Comparison of ENCODE assay signal across 22 mouse cellular contexts in genomic region chr5:118639117-118639707, GRCm38 (mm10).
DNase-seq lines count a peak whose midpoint lies in the region; ATAC-seq and TF ChIP-seq lines count a peak whose summit lies in the region.
"Had no signal": no experiment of that assay in that cellular context is flagged by ENCODE, and none has a peak within 500 bp of the region (broad histone marks: within the 10 kb centered on the region; RNA-seq: fewer than 3 reads in every experiment).

No protein-coding gene starts in this region.

- intact Hi-C loops in left cerebral cortex, postnatal 14 days (cut with DNase I), result no loop called here

- no peak overlapping the region for H3K4me3 ChIP-seq in forebrain, postnatal 0 days (ENCODE audit: low read depth, low read length)
- H3K4me3 ChIP-seq in forebrain, embryonic 13.5 days, result no peak overlapping the region
- no peak overlapping the region for H3K4me3 ChIP-seq in midbrain, embryonic 15.5 days
- H3K4me3 ChIP-seq: heart, adult 2 months; heart, embryonic 13.5 days had no signal

- DNase-seq in forebrain, postnatal 0 days, result peak; percentile 50
- peak; percentile 52 to 58 for DNase-seq in left cerebral cortex, postnatal 14 days (ENCODE audit: low spot score in 2 of 2)
- no peak for DNase-seq in left cerebral cortex, adult 8-10 months (ENCODE audit: low spot score in 2 of 2)
- DNase-seq in NIH3T3 (ENCODE audit: low read depth), result peak; percentile 69
- DNase-seq in telencephalon, adult 2 months (ENCODE audit: low read depth, low spot score), result peak; percentile 44
- DNase-seq: adrenal gland, postnatal 10 days; cerebellum, adult 9-10 months; gastrocnemius, postnatal 36 days; heart, adult 2 months; heart, postnatal 14 days; layer of hippocampus, adult 9-11 months; left cerebral cortex, postnatal 4 days; midbrain, embryonic 14.5 days; thymus, adult 2 months; thymus, postnatal 4 days had no signal

- 41% methylated on average over 5 of the region's 5 CpGs for WGBS in forebrain, postnatal 0 days
- WGBS in forebrain, embryonic 13.5 days, result 61% methylated on average over 5 of the region's 5 CpGs
- 58% methylated on average over 5 of the region's 5 CpGs for WGBS in midbrain, embryonic 15.5 days

- no peak overlapping the region for H3K27ac ChIP-seq in forebrain, postnatal 0 days (ENCODE audit: low read depth, low read length)
- H3K27ac ChIP-seq in forebrain, embryonic 13.5 days, result no peak overlapping the region
- H3K27ac ChIP-seq in midbrain, embryonic 15.5 days, result no peak overlapping the region
- H3K27ac ChIP-seq: heart, adult 2 months; hindbrain, postnatal 0 days had no signal

- no peak for TF ChIP-seq CTCF in forebrain, postnatal 0 days (IDR thresholded peaks at IDR 0.05; ENCODE audit: low read depth)

- H3K9me3 ChIP-seq in forebrain, postnatal 0 days (ENCODE audit: low read length), result no peaks in the 10 kb centered on the region
- no peaks in the 10 kb centered on the region for H3K9me3 ChIP-seq in forebrain, embryonic 13.5 days (replicated peaks)
- H3K9me3 ChIP-seq in midbrain, embryonic 15.5 days, result no peaks in the 10 kb centered on the region
- H3K9me3 ChIP-seq: heart, embryonic 13.5 days; megakaryocyte, embryonic 14.5 days had no signal

- H3K27me3 ChIP-seq in forebrain, postnatal 0 days (ENCODE audit: insufficient read depth, low read length), result no peaks in the 10 kb centered on the region
- H3K27me3 ChIP-seq in forebrain, embryonic 13.5 days, result no peaks in the 10 kb centered on the region
- no peaks in the 10 kb centered on the region for H3K27me3 ChIP-seq in midbrain, embryonic 15.5 days (replicated peaks)
- H3K27me3 ChIP-seq: heart, embryonic 13.5 days; megakaryocyte, embryonic 14.5 days had no signal

- no peak overlapping the region for H3K9ac ChIP-seq in forebrain, postnatal 0 days
- H3K9ac ChIP-seq in forebrain, embryonic 13.5 days, result no peak overlapping the region
- no peak overlapping the region for H3K9ac ChIP-seq in midbrain, embryonic 15.5 days
- H3K9ac ChIP-seq: heart, embryonic 13.5 days had no signal

- H3K4me2 ChIP-seq in forebrain, postnatal 0 days (ENCODE audit: low read depth), result no peak overlapping the region
- H3K4me2 ChIP-seq in forebrain, embryonic 13.5 days, result no peak overlapping the region
- no peak overlapping the region for H3K4me2 ChIP-seq in midbrain, embryonic 15.5 days
- H3K4me2 ChIP-seq: heart, embryonic 13.5 days had no signal

- ATAC-seq in forebrain, postnatal 0 days, result no peak
- ATAC-seq in forebrain, embryonic 13.5 days, result no peak
- ATAC-seq in midbrain, embryonic 15.5 days (replicated peaks), result no peak
- ATAC-seq: activated CD4-positive, CD25-positive, alpha-beta regulatory T cell, adult 4 months; forebrain, embryonic 16.5 days; hindbrain, postnatal 0 days had no signal

- H3K4me1 ChIP-seq in forebrain, postnatal 0 days (ENCODE audit: insufficient read depth), result peaks cover 4% of the 10 kb centered on the region; the same call in 1 of the 2 replicates
- peaks cover 43% of the 10 kb centered on the region for H3K4me1 ChIP-seq in forebrain, embryonic 13.5 days
- peaks cover 25% of the 10 kb centered on the region for H3K4me1 ChIP-seq in midbrain, embryonic 15.5 days

- no peaks in the 10 kb centered on the region for H3K36me3 ChIP-seq in forebrain, postnatal 0 days (ENCODE audit: insufficient read depth)
- H3K36me3 ChIP-seq in forebrain, embryonic 13.5 days (ENCODE audit: poor library complexity, severe bottlenecking), result no peaks in the 10 kb centered on the region
- H3K36me3 ChIP-seq in midbrain, embryonic 15.5 days (replicated peaks), result no peaks in the 10 kb centered on the region
- H3K36me3 ChIP-seq: heart, embryonic 13.5 days had no signal

Comparison
In these comparisons a context has a peak if more than half of its experiments do, and no peak if none do; other contexts are left out.
1. DNase-seq: peak in forebrain, postnatal 0 days (single experiment), left cerebral cortex, postnatal 14 days (2 of 2), NIH3T3 (single experiment) and telencephalon, adult 2 months (single experiment); none in left cerebral cortex, adult 8-10 months (0 of 2).